Mouse (Mus musculus) MEL (cell line): ENCODE data around the gene Arhgdia. TPM values are rescaled to one million over a fixed set of nuclear protein-coding genes. Genes with fewer than 3 reads are reported as not detected.

Source experiments
- DNase-seq: peaks from one replicate; pipeline ENCODE4 v3.0.0; 2011; ENCODE audit warnings: low read depth, low spot score
- H3K27ac ChIP-seq: 2 replicates; pipeline ENCODE4 v1.5.1; 2012; ENCODE audit warnings: low read depth, mild to moderate bottlenecking, control low read depth, low read length, moderate library complexity; ENCODE audit not compliant: control insufficient read depth
- H3K27me3 ChIP-seq, 2 experiments: fragments of 150-350 bp in 1 of 2; sonication (generic) in 1 of 2; 2 replicates each; pipeline ENCODE4 v1.6.1; 2012; ENCODE audit warnings: low read length in 2 of 2, mild to moderate bottlenecking in 2 of 2, improper control_type of control experiment in 1 of 2, moderate library complexity in 1 of 2; ENCODE audit not compliant: insufficient read depth in 2 of 2, control insufficient read depth in 1 of 2
- H3K36me3 ChIP-seq, 2 experiments: 2 replicates each; pipeline ENCODE4 v1.6.1; 2012 to 2014; ENCODE audit warnings: low read length in 2 of 2, improper control_type of control experiment in 1 of 2, inconsistent platforms in 1 of 2, mild to moderate bottlenecking in 1 of 2; ENCODE audit not compliant: insufficient read depth in 2 of 2, control insufficient read depth in 1 of 2
- H3K4me1 ChIP-seq, 2 experiments: fragments of 150-350 bp in 1 of 2; sonication (generic) in 1 of 2; 2 replicates each; pipeline ENCODE4 v1.6.1; 2012; ENCODE audit warnings: low read length in 2 of 2, improper control_type of control experiment in 1 of 2, mild to moderate bottlenecking in 1 of 2; ENCODE audit not compliant: insufficient read depth in 2 of 2, control insufficient read depth in 1 of 2
- H3K4me3 ChIP-seq, 2 experiments: fragments of 150-350 bp in 1 of 2; sonication (generic) in 1 of 2; 2 replicates each; pipeline ENCODE4 v1.5.1; 2012; ENCODE audit warnings: low read depth in 2 of 2, low read length in 2 of 2, mild to moderate bottlenecking in 2 of 2, moderate library complexity in 2 of 2, control low read depth in 1 of 2, improper control_type of control experiment in 1 of 2; ENCODE audit not compliant: control insufficient read depth in 1 of 2, insufficient read depth in 1 of 2
- H3K79me2 ChIP-seq: 2 replicates; pipeline ENCODE4 v1.6.1; 2012; ENCODE audit warnings: mild to moderate bottlenecking, low read length, moderate library complexity; ENCODE audit not compliant: control insufficient read depth, poor library complexity, insufficient read depth
- H3K9ac ChIP-seq: 2 replicates; pipeline ENCODE4 v1.6.1; 2012; ENCODE audit warnings: low read depth, mild to moderate bottlenecking, control low read depth, low read length, moderate library complexity; ENCODE audit not compliant: control insufficient read depth, poor library complexity, severe bottlenecking
- H3K9me3 ChIP-seq: fragments of 150-350 bp; sonication (generic); replicated peaks from 2 replicates; pipeline ENCODE4 v1.6.1; 2012; ENCODE audit warnings: mild to moderate bottlenecking, low read length, improper control_type of control experiment, moderate library complexity; ENCODE audit not compliant: insufficient read depth
- E2F4 ChIP-seq: IDR thresholded peaks from 2 replicates; pipeline ENCODE4 v1.6.1; 2011; ENCODE audit warnings: low read depth, low read length, improper control_type of control experiment, borderline replicate concordance
- ELF1 ChIP-seq: IDR thresholded peaks from 2 replicates; pipeline ENCODE4 v1.6.1; 2014; ENCODE audit warnings: low read depth, mild to moderate bottlenecking, inconsistent platforms, low read length, improper control_type of control experiment, moderate library complexity
- EP300 ChIP-seq, 2 experiments: IDR thresholded peaks; 2 replicates each; pipeline ENCODE4 v1.6.1; 2011; ENCODE audit warnings: improper control_type of control experiment in 2 of 2, low read length in 2 of 2, low read depth in 1 of 2, mild to moderate bottlenecking in 1 of 2
- JUND ChIP-seq: IDR thresholded peaks from 2 replicates; pipeline ENCODE4 v1.6.1; 2011; ENCODE audit warnings: low read depth, mild to moderate bottlenecking, improper control_type of control experiment, low read length
- KAT2A ChIP-seq: conservative IDR thresholded peaks from 2 replicates; pipeline ENCODE4 v1.6.1; 2012; ENCODE audit warnings: low read depth, low read length, improper control_type of control experiment, inconsistent platforms
- MAFK ChIP-seq: IDR thresholded peaks from 2 replicates; pipeline ENCODE4 v1.6.1; 2011; ENCODE audit warnings: low read depth, mild to moderate bottlenecking, low read length, improper control_type of control experiment, borderline replicate concordance
- MEF2A ChIP-seq: IDR thresholded peaks from 2 replicates; pipeline ENCODE4 v1.6.1; 2014; ENCODE audit warnings: low read depth, mild to moderate bottlenecking, inconsistent platforms, low read length, improper control_type of control experiment; ENCODE audit not compliant: poor library complexity, insufficient replicate concordance, severe bottlenecking; ENCODE audit errors: extremely low read depth
- NRF1 ChIP-seq: IDR thresholded peaks from 2 replicates; pipeline ENCODE4 v1.6.1; 2014; ENCODE audit warnings: low read depth, mild to moderate bottlenecking, inconsistent platforms, low read length, improper control_type of control experiment, moderate library complexity; ENCODE audit not compliant: poor library complexity, insufficient read depth, severe bottlenecking
- POLR2AphosphoS5 ChIP-seq: IDR thresholded peaks from 2 replicates; pipeline ENCODE4 v1.6.1; 2012; ENCODE audit warnings: low read depth, borderline replicate concordance, mild to moderate bottlenecking, inconsistent platforms, low read length, moderate library complexity, mixed read lengths
- RCOR1 ChIP-seq: IDR thresholded peaks from 2 replicates; pipeline ENCODE4 v1.6.1; 2012; ENCODE audit warnings: low read depth, mild to moderate bottlenecking, inconsistent platforms, low read length, improper control_type of control experiment
- SIN3A ChIP-seq: IDR thresholded peaks from 2 replicates; pipeline ENCODE4 v1.6.1; 2012; ENCODE audit warnings: low read length, improper control_type of control experiment, inconsistent platforms
- SMC3 ChIP-seq: IDR thresholded peaks from 2 replicates; pipeline ENCODE4 v1.6.1; 2011; ENCODE audit warnings: low read depth, low read length, improper control_type of control experiment
- TAL1 ChIP-seq: IDR thresholded peaks from 2 replicates; pipeline ENCODE4 v1.6.1; 2012; ENCODE audit warnings: mild to moderate bottlenecking, inconsistent platforms, low read length, moderate library complexity, mixed read lengths
- UBTF ChIP-seq: IDR thresholded peaks from 2 replicates; pipeline ENCODE4 v1.6.1; 2012; ENCODE audit warnings: low read depth, mild to moderate bottlenecking, inconsistent platforms, low read length, improper control_type of control experiment, moderate library complexity, borderline replicate concordance; ENCODE audit not compliant: insufficient read depth
- USF1 ChIP-seq: IDR thresholded peaks from 2 replicates; pipeline ENCODE4 v1.6.1; 2014; ENCODE audit warnings: low read depth, mild to moderate bottlenecking, inconsistent platforms, low read length, improper control_type of control experiment, moderate library complexity
- ZC3H11A ChIP-seq: IDR thresholded peaks from 2 replicates; pipeline ENCODE4 v1.6.1; 2012; ENCODE audit warnings: low read depth, mild to moderate bottlenecking, inconsistent platforms, low read length, improper control_type of control experiment
- ZKSCAN1 ChIP-seq: IDR thresholded peaks from 2 replicates; pipeline ENCODE4 v1.6.1; 2012; ENCODE audit warnings: low read depth, mild to moderate bottlenecking, inconsistent platforms, low read length, improper control_type of control experiment, moderate library complexity
- ZMIZ1 ChIP-seq: IDR thresholded peaks from 2 replicates; pipeline ENCODE4 v1.6.1; 2012; ENCODE audit warnings: low read depth, mild to moderate bottlenecking, inconsistent platforms, low read length, improper control_type of control experiment, moderate library complexity
- ZNF384 ChIP-seq: IDR thresholded peaks from 2 replicates; pipeline ENCODE4 v1.6.1; 2012; ENCODE audit warnings: low read depth, mild to moderate bottlenecking, inconsistent platforms, low read length, improper control_type of control experiment
- polyA plus RNA-seq, 2 experiments: library from polyadenylated mRNA; stranded (reverse) in 1 of 2; unstranded in 1 of 2; fragments of >175 nt in 1 of 2; fragments of >200 nt in 1 of 2; gene quantifications; 2 replicates each; pipeline versions ENCODE4 v1.2.1 to v1.2.4; 2012; ENCODE audit warnings: low replicate concordance in 2 of 2, low read depth in 1 of 2; ENCODE audit not compliant: insufficient read length in 2 of 2, insufficient read depth in 1 of 2, missing spikeins in 1 of 2
- total RNA-seq: library from RNA; depleted of rRNA; stranded (reverse); fragments of 300-350 nt; gene quantifications from 2 replicates; pipeline ENCODE4 v1.2.3, GENCODE M21; 2012

Gene Arhgdia
- total and polyA plus RNA-seq, 3 experiments, result 364 to 821 (median 601) TPM

DNA sequence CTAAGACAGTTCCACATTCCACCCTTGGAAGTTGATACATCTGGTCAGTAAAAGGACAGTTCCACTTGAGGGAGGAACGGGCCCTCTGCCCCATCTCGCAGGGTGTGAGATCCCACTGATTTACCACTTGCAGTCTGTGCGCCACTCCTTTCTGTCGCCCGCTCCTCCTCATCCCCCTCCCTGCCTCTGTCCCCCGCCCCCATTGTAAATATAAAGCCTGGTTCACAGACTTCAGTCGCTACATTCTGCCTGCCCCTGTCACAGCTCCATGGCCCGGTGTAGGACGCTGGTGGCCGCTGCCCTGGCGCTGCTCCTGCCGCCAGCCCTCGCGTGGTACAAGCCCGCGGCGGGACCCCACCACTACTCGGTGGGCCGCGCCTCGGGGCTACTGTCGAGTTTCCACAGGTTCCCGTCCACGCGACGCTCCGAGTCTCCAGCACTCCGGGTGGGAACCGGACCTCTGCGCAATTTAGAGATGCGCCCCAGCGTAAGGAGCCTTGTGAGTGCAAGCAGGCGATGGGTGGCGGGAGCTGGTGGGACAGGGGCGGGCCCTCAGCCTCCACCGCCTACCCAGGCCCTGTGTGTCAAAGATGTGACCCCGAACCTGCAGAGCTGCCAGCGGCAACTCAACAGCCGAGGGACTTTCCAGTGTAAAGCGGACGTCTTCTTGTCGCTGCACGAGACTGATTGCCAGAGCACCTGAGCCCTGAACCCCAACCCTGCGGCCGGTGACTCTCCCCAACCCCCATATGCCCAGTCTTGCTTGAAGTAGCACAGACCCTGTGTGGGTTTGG is 27.0 kb upstream of the Arhgdia start, which contains the start of gene Npb:
TSS of gene Npb (plus strand) at position 237 of the 794 bp plus-strand sequence.
- TF ChIP-seq KAT2A (no peak), ZMIZ1 (0 out of 2 replicates have a peak, but pooled peaks have one; percentile 4)
- Histone ChIP-seq H3K4me1 (no peaks in the 10 kb centered on the region), H3K9ac (no peak within 1 kb of the TSS), H3K79me2 (no peaks in the 10 kb centered on the region), H3K27me3 (no peaks in the 10 kb centered on the region), H3K4me3 (no peak within 1 kb of the TSS), H3K27ac (no peak within 1 kb of the TSS), H3K9me3 (no peaks in the 10 kb centered on the region), H3K36me3 (peaks cover 0 to 4% of the 10 kb centered on the region in 2 experiments; a peak in 2 of 4 replicates)
- DNase-seq, result no peak

DNA sequence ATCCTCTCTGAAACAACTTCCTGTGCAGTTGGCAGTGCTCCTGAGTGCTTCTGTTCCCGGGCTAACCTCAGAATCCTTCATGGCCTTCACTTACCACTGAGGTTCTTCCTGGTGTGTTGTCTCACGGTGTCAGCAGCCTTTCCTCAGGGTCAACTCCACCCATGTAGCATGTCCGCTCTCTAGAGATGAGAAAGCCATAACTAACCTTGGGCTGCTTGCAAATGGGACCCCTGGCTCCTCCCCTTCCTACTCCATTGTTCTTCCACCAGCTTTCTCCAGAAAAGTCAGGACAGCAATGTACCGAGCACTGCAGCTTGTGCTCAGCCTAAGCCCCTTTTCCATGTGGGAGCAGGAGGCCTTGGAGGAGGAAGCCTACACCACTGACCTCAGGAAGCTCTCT is 25.3 kb upstream of the Arhgdia start:
- Histone ChIP-seq H3K9ac (no peak overlapping the region), H3K27me3 (no peaks in the 10 kb centered on the region)
- TF ChIP-seq ELF1 (no peak), E2F4 (no peak), EP300 (IDR thresholded peaks at IDR 0.05; ENCODE audit: low read depth in 1 of 2, low read length in 2 of 2) (no peak), UBTF (no peak), SIN3A (no peak), POLR2AphosphoS5 (no peak), NRF1 (no peak), USF1 (no peak), TAL1 (no peak), ZNF384 (no peak), JUND (no peak), ZKSCAN1 (no peak), RCOR1 (no peak), MEF2A (no peak), SMC3 (no peak), MAFK (no peak), ZC3H11A (no peak)
- TF ChIP-seq, all 39 proteins: peak for 0
- Histone ChIP-seq H3K4me3 (no peak overlapping the region), H3K36me3 (peaks cover 0 to 8% of the 10 kb centered on the region in 2 experiments; a peak in 3 of 4 replicates), H3K9me3 (no peaks in the 10 kb centered on the region), H3K79me2 (no peaks in the 10 kb centered on the region), H3K4me1 (no peaks in the 10 kb centered on the region), H3K27ac (no peak overlapping the region)
- no peak for DNase-seq
